Mouse (Mus musculus): ENCODE measurements around the gene Zdhhc16. TPM values are rescaled to one million over a fixed set of nuclear protein-coding genes. Genes with fewer than 3 reads are reported as not detected.
A peak's percentile ranks its signal among the peaks of the same experiment; 100 is the strongest.
"Not testable (repeated sequence)": the region's sequence is repeated elsewhere in the genome, so short reads cannot be mapped to it uniquely, and the experiment has no call there.

Gene Zdhhc16
- polyA plus RNA-seq, 1 experiment from 2014 or later: 70.7 TPM

GRCm38 (mm10) chr19:41912121-41913080 is 20.9 kb upstream of the Zdhhc16 start:
- Histone ChIP-seq H3K9me3 (ENCODE audit: control insufficient read depth, low read length) (no peaks in the 10 kb centered on the region), H3K27ac (ENCODE audit: low read depth, low read length) (peak overlapping the region; percentile 71), H3K4me2 (ENCODE audit: low read depth, low read length, severe bottlenecking) (peak overlapping the region; percentile 60), H3K4me3 (ENCODE audit: low read depth, low read length) (peak overlapping the region; percentile 96), H3K27me3 (ENCODE audit: control insufficient read depth, insufficient read depth, low read length) (no peaks in the 10 kb centered on the region), H3K4me1 (replicated peaks; ENCODE audit: control insufficient read depth, insufficient read depth, low read length) (peaks cover 5% of the 10 kb centered on the region), H3K9ac (ENCODE audit: low read length) (peak overlapping the region; percentile 97), H3K36me3 (ENCODE audit: control insufficient read depth, insufficient read depth, low read length) (peaks cover 11% of the 10 kb centered on the region)
- DNase-seq (ENCODE audit: low spot score) (peak; percentile 73), ATAC-seq (replicated peaks; ENCODE audit: low FRiP score) (peak; percentile 80)
- under 1% methylated on average over 52 of the region's 53 CpGs for WGBS

GRCm38 (mm10) chr19:41913774-41914591 is 19.3 kb upstream of the Zdhhc16 start:
- H3K27ac ChIP-seq (ENCODE audit: low read depth, low read length): no peak overlapping the region
- H3K4me2 ChIP-seq (ENCODE audit: low read depth, low read length, severe bottlenecking): peak overlapping the region; percentile 60
- WGBS: 34% methylated on average over 6 of the region's 6 CpGs
- DNase-seq (ENCODE audit: low spot score): no peak
- ATAC-seq (replicated peaks; ENCODE audit: low FRiP score): no peak
- peaks cover 5% of the 10 kb centered on the region for H3K4me1 ChIP-seq (replicated peaks; ENCODE audit: control insufficient read depth, insufficient read depth, low read length)
- H3K4me3 ChIP-seq (ENCODE audit: low read depth, low read length): peak overlapping the region; percentile 96
- H3K9me3 ChIP-seq (ENCODE audit: control insufficient read depth, low read length): no peaks in the 10 kb centered on the region
- H3K27me3 ChIP-seq (ENCODE audit: control insufficient read depth, insufficient read depth, low read length): no peaks in the 10 kb centered on the region
- peaks cover 15% of the 10 kb centered on the region for H3K36me3 ChIP-seq (ENCODE audit: control insufficient read depth, insufficient read depth, low read length)
- H3K9ac ChIP-seq (ENCODE audit: low read length): peak overlapping the region; percentile 97

- H3K4me1 ChIP-seq (replicated peaks; ENCODE audit: control insufficient read depth, insufficient read depth, low read length); H3K27me3 ChIP-seq (ENCODE audit: control insufficient read depth, insufficient read depth, low read length); DNase-seq (ENCODE audit: low spot score); H3K4me2 ChIP-seq (ENCODE audit: low read depth, low read length, severe bottlenecking); H3K4me3 ChIP-seq (ENCODE audit: low read depth, low read length); H3K9ac ChIP-seq (ENCODE audit: low read length); ATAC-seq (replicated peaks; ENCODE audit: low FRiP score); H3K27ac ChIP-seq (ENCODE audit: low read depth, low read length); H3K9me3 ChIP-seq (ENCODE audit: control insufficient read depth, low read length): not testable (repeated sequence)
- H3K36me3 ChIP-seq (ENCODE audit: control insufficient read depth, insufficient read depth, low read length): peaks cover 17% of the 10 kb centered on the region
Observed at GRCm38 (mm10) chr19:41914592-41914882, 18.7 kb upstream of the Zdhhc16 start.

GRCm38 (mm10) chr19:41915294-41915693 is 18.0 kb upstream of the Zdhhc16 start:
- DNase-seq (ENCODE audit: low spot score) (no peak), ATAC-seq (replicated peaks; ENCODE audit: low FRiP score) (no peak)
- Histone ChIP-seq H3K27me3 (ENCODE audit: control insufficient read depth, insufficient read depth, low read length) (no peaks in the 10 kb centered on the region), H3K4me3 (ENCODE audit: low read depth, low read length) (no peak overlapping the region), H3K36me3 (ENCODE audit: control insufficient read depth, insufficient read depth, low read length) (peaks cover 17% of the 10 kb centered on the region), H3K27ac (ENCODE audit: low read depth, low read length) (no peak overlapping the region), H3K9me3 (ENCODE audit: control insufficient read depth, low read length) (no peaks in the 10 kb centered on the region), H3K4me2 (ENCODE audit: low read depth, low read length, severe bottlenecking) (no peak overlapping the region), H3K9ac (ENCODE audit: low read length) (no peak overlapping the region), H3K4me1 (replicated peaks; ENCODE audit: control insufficient read depth, insufficient read depth, low read length) (peaks cover 5% of the 10 kb centered on the region)
- 86% methylated on average over 3 of the region's 3 CpGs for WGBS

- Histone ChIP-seq H3K36me3 (ENCODE audit: control insufficient read depth, insufficient read depth, low read length) (peaks cover 17% of the 10 kb centered on the region), H3K27me3 (ENCODE audit: control insufficient read depth, insufficient read depth, low read length) (no peaks in the 10 kb centered on the region), H3K9me3 (ENCODE audit: control insufficient read depth, low read length) (no peaks in the 10 kb centered on the region), H3K27ac (ENCODE audit: low read depth, low read length) (no peak overlapping the region), H3K4me1 (replicated peaks; ENCODE audit: control insufficient read depth, insufficient read depth, low read length) (peaks cover 5% of the 10 kb centered on the region), H3K4me3 (ENCODE audit: low read depth, low read length) (no peak overlapping the region), H3K4me2 (ENCODE audit: low read depth, low read length, severe bottlenecking) (no peak overlapping the region), H3K9ac (ENCODE audit: low read length) (no peak overlapping the region)
- DNase-seq (ENCODE audit: low spot score): no peak
- ATAC-seq (replicated peaks; ENCODE audit: low FRiP score): no peak
- 93% methylated on average over 4 of the region's 4 CpGs for WGBS
Observed at GRCm38 (mm10) chr19:41916853-41917252, 16.4 kb upstream of the Zdhhc16 start.

- Histone ChIP-seq H3K9ac (ENCODE audit: low read length) (no peak overlapping the region), H3K27ac (ENCODE audit: low read depth, low read length) (no peak overlapping the region), H3K9me3 (ENCODE audit: control insufficient read depth, low read length) (no peaks in the 10 kb centered on the region), H3K36me3 (ENCODE audit: control insufficient read depth, insufficient read depth, low read length) (peaks cover 17% of the 10 kb centered on the region), H3K4me3 (ENCODE audit: low read depth, low read length) (no peak overlapping the region), H3K27me3 (ENCODE audit: control insufficient read depth, insufficient read depth, low read length) (no peaks in the 10 kb centered on the region), H3K4me2 (ENCODE audit: low read depth, low read length, severe bottlenecking) (no peak overlapping the region), H3K4me1 (replicated peaks; ENCODE audit: control insufficient read depth, insufficient read depth, low read length) (no peaks in the 10 kb centered on the region)
- ATAC-seq (replicated peaks; ENCODE audit: low FRiP score) (no peak), DNase-seq (ENCODE audit: low spot score) (no peak)
- 72% methylated on average over 4 of the region's 4 CpGs for WGBS
Observed at GRCm38 (mm10) chr19:41919471-41919870, 13.8 kb upstream of the Zdhhc16 start.

GRCm38 (mm10) chr19:41920412-41921067 is 12.7 kb upstream of the Zdhhc16 start:
- ATAC-seq (replicated peaks; ENCODE audit: low FRiP score): no peak
- 86% methylated on average over 5 of the region's 5 CpGs for WGBS

GRCm38 (mm10) chr19:41932686-41933085 is 594 bp upstream of the Zdhhc16 start:
- no peaks in the 10 kb centered on the region for H3K27me3 ChIP-seq (ENCODE audit: control insufficient read depth, insufficient read depth, low read length)
- H3K9ac ChIP-seq (ENCODE audit: low read length): peak overlapping the region; percentile 78
- no peaks in the 10 kb centered on the region for H3K9me3 ChIP-seq (ENCODE audit: control insufficient read depth, low read length)
- no peaks in the 10 kb centered on the region for H3K36me3 ChIP-seq (ENCODE audit: control insufficient read depth, insufficient read depth, low read length)
- H3K4me3 ChIP-seq (ENCODE audit: low read depth, low read length): peak overlapping the region; percentile 87
- DNase-seq (ENCODE audit: low spot score) (no peak), ATAC-seq (replicated peaks; ENCODE audit: low FRiP score) (peak; percentile 7)
- peak overlapping the region; percentile 73 for H3K4me2 ChIP-seq (ENCODE audit: low read depth, low read length, severe bottlenecking)
- no peak overlapping the region for H3K27ac ChIP-seq (ENCODE audit: low read depth, low read length)
- under 1% methylated on average over 28 of the region's 28 CpGs for WGBS
- peaks cover 6% of the 10 kb centered on the region for H3K4me1 ChIP-seq (replicated peaks; ENCODE audit: control insufficient read depth, insufficient read depth, low read length)

More at GRCm38 (mm10) chr19:41920412-41921067, 12.7 kb upstream of the Zdhhc16 start:
- DNase-seq (ENCODE audit: low spot score): no peak
- Histone ChIP-seq H3K36me3 (ENCODE audit: control insufficient read depth, insufficient read depth, low read length) (peaks cover 17% of the 10 kb centered on the region), H3K4me1 (replicated peaks; ENCODE audit: control insufficient read depth, insufficient read depth, low read length) (no peaks in the 10 kb centered on the region), H3K27me3 (ENCODE audit: control insufficient read depth, insufficient read depth, low read length) (no peaks in the 10 kb centered on the region), H3K27ac (ENCODE audit: low read depth, low read length) (no peak overlapping the region), H3K9ac (ENCODE audit: low read length) (no peak overlapping the region), H3K4me2 (ENCODE audit: low read depth, low read length, severe bottlenecking) (no peak overlapping the region), H3K9me3 (ENCODE audit: control insufficient read depth, low read length) (no peaks in the 10 kb centered on the region), H3K4me3 (ENCODE audit: low read depth, low read length) (no peak overlapping the region)
